Mouse (Mus musculus): ENCODE measurements around the gene Prkar1a. TPM values are rescaled to one million over a fixed set of nuclear protein-coding genes. Genes with fewer than 3 reads are reported as not detected.
A peak's percentile ranks its signal among the peaks of the same experiment; 100 is the strongest.

Prkar1a gene
- polyA plus RNA-seq, 1 experiment from 2014 or later: 324 TPM

- H3K9ac ChIP-seq: no peak overlapping the region
- no peaks in the 10 kb centered on the region for H3K27me3 ChIP-seq
- peaks cover 70% of the 10 kb centered on the region for H3K36me3 ChIP-seq
- peaks cover 24% of the 10 kb centered on the region for H3K4me1 ChIP-seq
- WGBS: 87% methylated on average over 19 of the region's 19 CpGs
- H3K4me2 ChIP-seq: no peak overlapping the region
- no peaks in the 10 kb centered on the region for H3K9me3 ChIP-seq
- no peak overlapping the region for H3K4me3 ChIP-seq
- no peak overlapping the region for H3K27ac ChIP-seq
- no peak for ATAC-seq (ENCODE audit: insufficient number of reproducible peaks, insufficient read depth, low FRiP score, low TSS enrichment, low read depth)
Measured at GRCm38 (mm10) chr11:109667371-109667770, 18.2 kb downstream of the Prkar1a start.

DNA sequence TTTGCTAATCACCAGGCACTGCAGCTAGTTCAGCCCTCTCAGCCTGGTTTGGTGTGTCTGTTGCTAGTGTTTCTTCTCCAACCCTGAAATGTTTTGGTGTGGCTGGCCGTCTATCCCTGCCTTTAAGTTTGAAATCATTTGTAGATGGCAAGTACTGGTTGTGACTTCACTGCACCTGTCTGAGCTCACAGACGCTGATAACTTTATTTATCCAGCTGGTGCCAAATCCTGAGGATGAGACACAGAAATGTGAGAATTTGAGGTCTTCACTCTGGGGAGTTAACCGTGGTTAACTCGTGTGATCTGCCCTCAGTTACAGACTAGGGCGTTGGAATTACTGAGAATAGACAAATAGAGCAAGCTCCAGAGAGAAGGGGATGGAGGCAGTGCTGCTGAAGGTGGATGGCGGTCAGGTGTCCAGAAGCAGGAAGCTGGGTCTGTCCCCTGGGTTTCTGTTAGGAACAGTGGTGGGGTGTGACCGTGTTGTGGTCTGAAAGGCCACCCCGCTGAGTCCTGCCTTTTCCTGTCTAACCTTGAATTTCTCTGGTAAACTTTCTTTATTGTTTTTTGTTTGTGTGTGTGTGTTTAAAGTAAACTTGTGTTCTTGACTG, 19.0 kb downstream of the Prkar1a start:
- Histone ChIP-seq H3K9ac (no peak overlapping the region), H3K4me3 (no peak overlapping the region), H3K27me3 (no peaks in the 10 kb centered on the region), H3K27ac (no peak overlapping the region), H3K4me1 (peaks cover 24% of the 10 kb centered on the region), H3K9me3 (no peaks in the 10 kb centered on the region), H3K4me2 (no peak overlapping the region), H3K36me3 (peaks cover 62% of the 10 kb centered on the region)
- no peak for ATAC-seq (ENCODE audit: insufficient number of reproducible peaks, insufficient read depth, low FRiP score, low TSS enrichment, low read depth)
- WGBS: 75% methylated on average over 8 of the region's 8 CpGs

GRCm38 (mm10) chr11:109669149-109669708, 20.0 kb downstream of the Prkar1a start:
- peaks cover 24% of the 10 kb centered on the region for H3K4me1 ChIP-seq
- WGBS: 90% methylated on average over 8 of the region's 8 CpGs
- H3K4me2 ChIP-seq: no peak overlapping the region
- ATAC-seq (ENCODE audit: insufficient number of reproducible peaks, insufficient read depth, low FRiP score, low TSS enrichment, low read depth): no peak
- no peaks in the 10 kb centered on the region for H3K27me3 ChIP-seq
- no peak overlapping the region for H3K9ac ChIP-seq
- no peak overlapping the region for H3K4me3 ChIP-seq
- no peaks in the 10 kb centered on the region for H3K9me3 ChIP-seq
- H3K27ac ChIP-seq: no peak overlapping the region
- peaks cover 52% of the 10 kb centered on the region for H3K36me3 ChIP-seq

GRCm38 (mm10) chr11:109670026-109670916, 21.1 kb downstream of the Prkar1a start:
- Histone ChIP-seq H3K27me3 (no peaks in the 10 kb centered on the region), H3K36me3 (peaks cover 43% of the 10 kb centered on the region), H3K9me3 (no peaks in the 10 kb centered on the region), H3K9ac (no peak overlapping the region), H3K27ac (peak overlapping the region; percentile 83), H3K4me3 (no peak overlapping the region), H3K4me1 (peaks cover 24% of the 10 kb centered on the region), H3K4me2 (no peak overlapping the region)
- 45% methylated on average over 14 of the region's 14 CpGs for WGBS
- ATAC-seq (ENCODE audit: insufficient number of reproducible peaks, insufficient read depth, low FRiP score, low TSS enrichment, low read depth): no peak

DNA sequence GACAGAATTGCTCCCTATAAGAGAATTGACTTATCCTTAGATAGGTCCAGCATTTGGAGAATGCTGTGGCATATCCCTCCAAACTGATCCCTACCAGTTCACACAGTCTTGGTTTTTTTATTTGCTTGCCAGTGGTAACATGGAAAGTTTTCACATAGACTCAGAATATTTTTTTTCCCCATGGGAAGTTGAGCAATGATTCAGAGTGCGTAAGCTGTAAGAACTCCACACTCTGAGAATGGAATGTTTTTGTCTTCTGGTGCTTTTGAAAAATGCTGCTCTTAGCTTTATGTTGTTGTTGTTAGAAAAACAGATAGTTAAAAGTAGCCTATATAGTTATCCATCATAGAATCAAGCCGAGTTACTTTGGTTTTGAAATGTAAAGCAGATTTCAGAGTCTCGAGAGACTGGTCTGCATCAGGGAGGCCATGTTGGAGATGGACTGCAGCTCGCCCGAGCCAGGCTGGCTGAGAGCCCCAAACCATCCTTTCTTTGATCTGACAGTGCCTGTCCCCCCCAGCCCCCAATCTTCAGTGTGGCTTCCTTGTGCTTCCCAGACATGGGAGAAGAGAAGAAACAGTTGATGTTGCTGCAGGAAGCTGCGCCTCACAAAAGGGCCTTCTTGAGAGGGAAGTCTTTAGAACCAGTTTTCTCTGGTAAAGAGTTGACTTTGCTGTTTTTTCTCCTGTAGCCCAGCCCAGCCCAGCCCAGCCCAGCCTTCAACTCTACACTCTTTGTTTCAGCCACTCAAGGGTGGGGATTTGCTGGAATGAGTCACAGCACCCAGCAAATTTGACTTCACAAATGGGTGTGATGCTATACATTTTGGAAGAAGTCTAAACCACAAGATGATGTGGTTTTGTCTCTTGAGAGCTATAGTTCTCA, 22.2 kb downstream of the Prkar1a start:
- no peak for ATAC-seq (ENCODE audit: insufficient number of reproducible peaks, insufficient read depth, low FRiP score, low TSS enrichment, low read depth)
- Histone ChIP-seq H3K27ac (peak overlapping the region; percentile 83), H3K4me2 (no peak overlapping the region), H3K4me1 (peaks cover 24% of the 10 kb centered on the region), H3K4me3 (no peak overlapping the region), H3K9me3 (no peaks in the 10 kb centered on the region), H3K9ac (no peak overlapping the region), H3K36me3 (peaks cover 32% of the 10 kb centered on the region), H3K27me3 (no peaks in the 10 kb centered on the region)
- WGBS: 51% methylated on average over 6 of the region's 6 CpGs

- Histone ChIP-seq H3K27ac (peak overlapping the region; percentile 83; the same call in 1 of the 2 replicates), H3K9ac (no peak overlapping the region), H3K4me2 (no peak overlapping the region), H3K27me3 (no peaks in the 10 kb centered on the region), H3K36me3 (peaks cover 26% of the 10 kb centered on the region), H3K4me1 (peaks cover 24% of the 10 kb centered on the region), H3K9me3 (no peaks in the 10 kb centered on the region), H3K4me3 (no peak overlapping the region)
- no peak for ATAC-seq (ENCODE audit: insufficient number of reproducible peaks, insufficient read depth, low FRiP score, low TSS enrichment, low read depth)
- WGBS: 81% methylated on average over 5 of the region's 5 CpGs
Measured at GRCm38 (mm10) chr11:109672021-109672324, 22.8 kb downstream of the Prkar1a start.

DNA sequence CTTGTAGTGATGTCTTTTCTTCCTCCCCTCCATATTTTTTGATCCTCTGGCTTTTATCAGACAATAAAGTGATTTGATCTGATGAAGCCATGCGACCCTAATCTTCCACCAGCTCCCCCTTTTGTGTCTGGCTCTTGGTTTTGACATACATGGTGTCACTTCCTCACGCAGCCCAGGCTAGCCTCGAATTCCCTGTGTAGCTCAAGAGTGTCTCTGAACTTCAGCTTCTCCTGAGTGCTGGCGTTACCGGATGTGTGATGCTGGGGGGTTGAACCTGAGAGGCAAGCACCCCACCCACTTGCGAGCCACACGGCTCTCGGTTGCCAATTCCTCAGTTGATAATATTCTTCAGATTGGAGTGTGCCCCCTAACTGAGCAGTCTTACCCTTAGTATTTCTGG, 23.2 kb downstream of the Prkar1a start:
- Histone ChIP-seq H3K27me3 (no peaks in the 10 kb centered on the region), H3K36me3 (peaks cover 21% of the 10 kb centered on the region), H3K4me1 (peaks cover 22% of the 10 kb centered on the region), H3K4me3 (no peak overlapping the region), H3K27ac (no peak overlapping the region; the same call in 1 of the 2 replicates), H3K9ac (no peak overlapping the region), H3K4me2 (no peak overlapping the region), H3K9me3 (no peaks in the 10 kb centered on the region)
- no peak for ATAC-seq (ENCODE audit: insufficient number of reproducible peaks, insufficient read depth, low FRiP score, low TSS enrichment, low read depth)
- WGBS: 90% methylated on average over 8 of the region's 8 CpGs

- peaks cover 14% of the 10 kb centered on the region for H3K36me3 ChIP-seq
- no peak overlapping the region for H3K9ac ChIP-seq
- H3K27ac ChIP-seq: no peak overlapping the region
- no peak overlapping the region for H3K4me3 ChIP-seq
- H3K4me1 ChIP-seq: peaks cover 20% of the 10 kb centered on the region
- ATAC-seq (ENCODE audit: insufficient number of reproducible peaks, insufficient read depth, low FRiP score, low TSS enrichment, low read depth): no peak
- no peak overlapping the region for H3K4me2 ChIP-seq
- H3K9me3 ChIP-seq: no peaks in the 10 kb centered on the region
- WGBS: 75% methylated on average over 21 of the region's 21 CpGs
- H3K27me3 ChIP-seq: no peaks in the 10 kb centered on the region
Measured at GRCm38 (mm10) chr11:109672881-109673739, 23.9 kb downstream of the Prkar1a start.

DNA sequence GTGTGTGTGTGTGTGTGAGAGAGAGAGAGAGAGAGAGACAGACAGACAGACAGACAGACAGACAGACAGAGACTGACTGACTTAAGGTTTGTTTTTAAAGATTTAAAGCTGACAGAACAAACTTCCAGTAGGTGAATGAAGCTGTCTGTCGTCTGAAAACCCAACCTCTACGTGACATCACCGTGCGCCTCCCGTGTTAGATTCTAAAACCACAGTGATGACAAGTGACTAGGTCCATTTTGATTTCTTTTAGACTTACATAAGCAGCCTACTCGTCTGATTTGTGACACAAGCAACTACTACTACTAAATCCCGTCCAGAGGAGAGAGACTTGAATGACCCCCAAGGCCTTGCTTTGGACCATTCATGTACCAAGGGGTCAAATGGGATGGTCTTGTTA, 24.5 kb downstream of the Prkar1a start:
- Histone ChIP-seq H3K27me3 (no peaks in the 10 kb centered on the region), H3K4me1 (peaks cover 20% of the 10 kb centered on the region), H3K36me3 (peaks cover 10% of the 10 kb centered on the region), H3K9me3 (no peaks in the 10 kb centered on the region), H3K4me3 (no peak overlapping the region), H3K9ac (no peak overlapping the region), H3K27ac (no peak overlapping the region), H3K4me2 (no peak overlapping the region)
- ATAC-seq (ENCODE audit: insufficient number of reproducible peaks, insufficient read depth, low FRiP score, low TSS enrichment, low read depth): no peak
- WGBS: 86% methylated on average over 7 of the region's 7 CpGs

- no peak overlapping the region for H3K4me3 ChIP-seq
- H3K4me1 ChIP-seq: peaks cover 20% of the 10 kb centered on the region
- no peak overlapping the region for H3K27ac ChIP-seq
- H3K27me3 ChIP-seq: no peaks in the 10 kb centered on the region
- H3K9me3 ChIP-seq: no peaks in the 10 kb centered on the region
- no peak for ATAC-seq (ENCODE audit: insufficient number of reproducible peaks, insufficient read depth, low FRiP score, low TSS enrichment, low read depth)
- 81% methylated on average over 11 of the region's 11 CpGs for WGBS
- H3K4me2 ChIP-seq: no peak overlapping the region
- H3K9ac ChIP-seq: no peak overlapping the region
- peaks cover 10% of the 10 kb centered on the region for H3K36me3 ChIP-seq
Measured at GRCm38 (mm10) chr11:109674542-109674941, 25.3 kb downstream of the Prkar1a start.

Data from embryonic facial prominence, embryonic 13.5 days (tissue).